Mouse (Mus musculus) right cerebral cortex, postnatal 36 days (tissue): ENCODE data around the gene Zfp580.
"Not testable (repeated sequence)": the region's sequence is repeated elsewhere in the genome, so short reads cannot be mapped to it uniquely, and the experiment has no call there.

ENCODE experiments used
- DNase-seq, 2 experiments: peaks; one replicate each; pipeline ENCODE4 v3.0.0; 2022; ENCODE audit warnings: low spot score in 2 of 2, mixed read lengths in 1 of 2

The Zfp580 gene

GRCm38 (mm10) chr7:5051193-5052192, at the start of gene Zfp580:
TSS of gene Zfp580 (plus strand) at chr7:5051538.
- DNase-seq: peak in 1 of 2 experiments; percentile 63

- DNase-seq: not testable (repeated sequence)
These were observed 48.5 kb upstream of the Zfp580 start for GRCm38 (mm10) chr7:5002876-5003275.

GRCm38 (mm10) chr7:5008229-5008628, 43.1 kb upstream of the Zfp580 start:
- no peak for DNase-seq

GRCm38 (mm10) chr7:5012681-5013513, 38.4 kb upstream of the Zfp580 start:
- no peak for DNase-seq

- peak; percentile 96 for DNase-seq
These were observed 36.9 kb upstream of the Zfp580 start, which contains the start of the genes Zfp524 and Fiz1 for GRCm38 (mm10) chr7:5014251-5015117. TSS of gene Zfp524 (plus strand) at chr7:5014415. TSS of gene Fiz1 (minus strand) at chr7:5014697.

GRCm38 (mm10) chr7:5015118-5016001, 36.0 kb upstream of the Zfp580 start, which contains the start of gene Gm44973:
TSS of gene Gm44973 (plus strand) at chr7:5015496.
- DNase-seq: peak; percentile 87 to 89

- DNase-seq: no peak
These were observed 35.3 kb upstream of the Zfp580 start for GRCm38 (mm10) chr7:5016057-5016456.

- DNase-seq: no peak
These were observed 34.4 kb upstream of the Zfp580 start for GRCm38 (mm10) chr7:5016920-5017319.

- no peak for DNase-seq
These were observed 34.0 kb upstream of the Zfp580 start for GRCm38 (mm10) chr7:5017352-5017751.

GRCm38 (mm10) chr7:5017931-5018330, 33.4 kb upstream of the Zfp580 start:
- no peak for DNase-seq

GRCm38 (mm10) chr7:5019576-5019975, 31.8 kb upstream of the Zfp580 start:
- DNase-seq: not testable (repeated sequence)

GRCm38 (mm10) chr7:5020000-5020681, 31.2 kb upstream of the Zfp580 start, which contains the start of the genes Zfp865 and Ccdc106:
TSS of gene Zfp865 (plus strand) at chr7:5020376.
TSS of gene Ccdc106 (plus strand) at chr7:5020553.
- DNase-seq: peak; percentile 99 to 100

- no peak for DNase-seq
These were observed 30.7 kb upstream of the Zfp580 start for GRCm38 (mm10) chr7:5020685-5021084.

- no peak for DNase-seq
These were observed 30.1 kb upstream of the Zfp580 start for GRCm38 (mm10) chr7:5021197-5021596.

- DNase-seq: no peak
These were observed 21.8 kb upstream of the Zfp580 start for GRCm38 (mm10) chr7:5029543-5029942.

- no peak for DNase-seq
These were observed 21.4 kb upstream of the Zfp580 start for GRCm38 (mm10) chr7:5029946-5030345.

- DNase-seq: no peak
These were observed 20.6 kb upstream of the Zfp580 start for GRCm38 (mm10) chr7:5030554-5031275.

- no peak for DNase-seq
These were observed 19.8 kb upstream of the Zfp580 start for GRCm38 (mm10) chr7:5031496-5031895.

GRCm38 (mm10) chr7:5033818-5034217, 17.5 kb upstream of the Zfp580 start, which contains the start of gene 4632433K11Rik:
TSS of gene 4632433K11Rik (plus strand) at chr7:5034118.
- no peak for DNase-seq
